10 mouse cellular contexts compared by ENCODE assay signal in genomic region chr17:47535812-47536236, GRCm38 (mm10). TPM values are rescaled to one million over a fixed set of nuclear protein-coding genes. Genes with fewer than 3 reads are reported as not detected.
DNase-seq lines count a peak whose midpoint lies in the region; ATAC-seq and TF ChIP-seq lines count a peak whose summit lies in the region.
"Had no signal": no experiment of that assay in that cellular context is flagged by ENCODE, and none has a peak within 500 bp of the region (broad histone marks: within the 10 kb centered on the region; RNA-seq: fewer than 3 reads in every experiment).

No protein-coding gene starts in this region.

- no peaks in the 10 kb centered on the region for H3K36me3 ChIP-seq in kidney, embryonic 15.5 days
- no peaks in the 10 kb centered on the region for H3K36me3 ChIP-seq in embryonic facial prominence, embryonic 10.5 days (replicated peaks)
- 0 out of 2 replicates have a peak, but pooled peaks cover 2% of the 10 kb centered on the region for H3K36me3 ChIP-seq in liver, postnatal 0 days (replicated peaks; ENCODE audit: insufficient read depth, low read length)

- WGBS in kidney, embryonic 15.5 days, result 84% methylated on average over 9 of the region's 9 CpGs
- WGBS in embryonic facial prominence, embryonic 10.5 days, result 65% methylated on average over 9 of the region's 9 CpGs
- WGBS in liver, postnatal 0 days (ENCODE audit: insufficient replicate concordance), result 41% methylated on average over 9 of the region's 9 CpGs

- no peak overlapping the region for H3K4me3 ChIP-seq in kidney, embryonic 15.5 days (replicated peaks)
- no peak overlapping the region for H3K4me3 ChIP-seq in embryonic facial prominence, embryonic 10.5 days
- H3K4me3 ChIP-seq in liver, postnatal 0 days (ENCODE audit: low read depth, low read length), result peak overlapping the region; percentile 29
- H3K4me3 ChIP-seq: myocyte had no signal

- H3K9ac ChIP-seq in kidney, embryonic 15.5 days, result no peak overlapping the region
- peak overlapping the region; percentile 70 for H3K9ac ChIP-seq in liver, postnatal 0 days (replicated peaks)

- peak; percentile 98 for TF ChIP-seq EP300 in liver, postnatal 0 days (IDR thresholded peaks at IDR 0.05; ENCODE audit: low read depth)

- ATAC-seq in kidney, embryonic 15.5 days (replicated peaks; ENCODE audit: low FRiP score), result peak; percentile 79
- ATAC-seq in liver, postnatal 0 days, result peak; percentile 92

- peaks cover 4% of the 10 kb centered on the region; the same call in 1 of the 2 replicates for H3K4me1 ChIP-seq in kidney, embryonic 15.5 days
- H3K4me1 ChIP-seq in embryonic facial prominence, embryonic 10.5 days, result peaks cover 8% of the 10 kb centered on the region
- peaks cover 43% of the 10 kb centered on the region for H3K4me1 ChIP-seq in liver, postnatal 0 days (ENCODE audit: insufficient read depth)

- H3K9me3 ChIP-seq in kidney, embryonic 15.5 days (replicated peaks), result no peaks in the 10 kb centered on the region
- no peaks in the 10 kb centered on the region for H3K9me3 ChIP-seq in embryonic facial prominence, embryonic 10.5 days
- no peaks in the 10 kb centered on the region for H3K9me3 ChIP-seq in liver, postnatal 0 days (ENCODE audit: low read length)

- intact Hi-C loops in gastrocnemius, postnatal 36 days (cut with DNase I), result no loop called here

- no peak for DNase-seq in kidney, adult 18-20 months
- no peak for DNase-seq in embryonic facial prominence, embryonic 10.5 days (ENCODE audit: low spot score)
- DNase-seq in liver, postnatal 0 days, result peak; percentile 78
- peak; percentile 83 for DNase-seq in thymus, postnatal 14 days
- DNase-seq in gastrocnemius, postnatal 36 days, result no peak
- DNase-seq in kidney, adult 8-10 months, result no peak
- DNase-seq in gastrocnemius, postnatal 4 days (ENCODE audit: low spot score in 2 of 2), result no peak
- DNase-seq: kidney, postnatal 36 days had no signal

- no peaks in the 10 kb centered on the region for H3K27me3 ChIP-seq in kidney, embryonic 15.5 days
- H3K27me3 ChIP-seq in embryonic facial prominence, embryonic 10.5 days (replicated peaks; ENCODE audit: low read depth, poor library complexity, severe bottlenecking), result no peaks in the 10 kb centered on the region
- H3K27me3 ChIP-seq in liver, postnatal 0 days (ENCODE audit: insufficient read depth, low read length), result no peaks in the 10 kb centered on the region

- H3K4me2 ChIP-seq in kidney, embryonic 15.5 days, result no peak overlapping the region
- H3K4me2 ChIP-seq in liver, postnatal 0 days (ENCODE audit: low read depth, low read length), result peak overlapping the region; percentile 68

- TF ChIP-seq CTCF in liver, postnatal 0 days (IDR thresholded peaks at IDR 0.05; ENCODE audit: low read depth), result no peak

- H3K27ac ChIP-seq in kidney, embryonic 15.5 days, result no peak overlapping the region
- peak overlapping the region; percentile 14 for H3K27ac ChIP-seq in embryonic facial prominence, embryonic 10.5 days (replicated peaks)
- peak overlapping the region; percentile 89 for H3K27ac ChIP-seq in liver, postnatal 0 days (ENCODE audit: low read depth)

RNA-seq across cellular contexts. Expression of gene Ccnd3, which starts 31.0 kb away (rescaled TPM):
- 272 and 294 TPM in 2 replicates for polyA plus RNA-seq in kidney, embryonic 15.5 days (2015; fragmentation: Nextera tagmentation; extraction: Ambion mirVana)
- polyA plus RNA-seq in embryonic facial prominence, embryonic 10.5 days (2016; fragmentation: Nextera tagmentation; extraction: Ambion mirVana), result 325 and 335 TPM in 2 replicates
- 249 and 250 TPM in 2 replicates for polyA plus RNA-seq in liver, postnatal 0 days (2015; fragmentation: Nextera tagmentation; extraction: Ambion mirVana)
- 10 to 100 TPM; 31.4 to 31.5 TPM for total RNA-seq in gastrocnemius, postnatal 36 days (2021)
- total RNA-seq in gastrocnemius, postnatal 4 days (2021), result 100 to 1,000 TPM; 270 to 304 TPM

RNA-seq across cellular contexts. Expression of gene Taf8, which starts 33.7 kb away (rescaled TPM):
- 32.2 and 37.0 TPM in 2 replicates for polyA plus RNA-seq in kidney, embryonic 15.5 days (2015; fragmentation: Nextera tagmentation; extraction: Ambion mirVana)
- 32.0 and 35.3 TPM in 2 replicates for polyA plus RNA-seq in embryonic facial prominence, embryonic 10.5 days (2016; fragmentation: Nextera tagmentation; extraction: Ambion mirVana)
- 6.5 and 8.1 TPM in 2 replicates for polyA plus RNA-seq in liver, postnatal 0 days (2015; fragmentation: Nextera tagmentation; extraction: Ambion mirVana)
- 10 to 100 TPM; 10.4 to 12.8 TPM for total RNA-seq in gastrocnemius, postnatal 36 days (2021)
- total RNA-seq in gastrocnemius, postnatal 4 days (2021), result 10 to 100 TPM; 11.9 to 12.5 TPM

Comparison
In these comparisons a context has a peak if more than half of its experiments do, and no peak if none do; other contexts are left out.
1. DNase-seq: peak in liver, postnatal 0 days (single experiment) and thymus, postnatal 14 days (single experiment); none in kidney, adult 18-20 months (single experiment), embryonic facial prominence, embryonic 10.5 days (single experiment), gastrocnemius, postnatal 36 days (0 of 2), kidney, adult 8-10 months (0 of 2) and gastrocnemius, postnatal 4 days (0 of 2).